Mouse (Mus musculus) small intestine, adult 2 months (tissue): Measurements from ENCODE around the gene Dll1. TPM values are rescaled to one million over a fixed set of nuclear protein-coding genes. Genes with fewer than 3 reads are reported as not detected.

Source experiments
- H3K27ac ChIP-seq: fragments of 200-500 bp; 2 replicates; pipeline ENCODE4 v1.5.1; 2012; ENCODE audit warnings: low read depth, low read length, control low read depth, inconsistent platforms; ENCODE audit not compliant: insufficient read depth
- H3K27me3 ChIP-seq: fragments of 200-500 bp; 2 replicates; pipeline ENCODE4 v1.6.1; 2012; ENCODE audit warnings: mild to moderate bottlenecking, moderate library complexity, low read length, inconsistent platforms; ENCODE audit not compliant: control insufficient read depth, insufficient read depth
- H3K36me3 ChIP-seq: fragments of 200-500 bp; 2 replicates; pipeline ENCODE4 v1.6.1; 2012; ENCODE audit warnings: mild to moderate bottlenecking, low read length, control low read depth, inconsistent platforms; ENCODE audit not compliant: control insufficient read depth, insufficient read depth
- H3K4me1 ChIP-seq: fragments of 200-500 bp; 2 replicates; pipeline ENCODE4 v1.6.1; 2012; ENCODE audit warnings: low read length, inconsistent platforms, mixed read lengths; ENCODE audit not compliant: control insufficient read depth, insufficient read depth, insufficient read length
- H3K4me3 ChIP-seq: fragments of 200-500 bp; 2 replicates; pipeline ENCODE4 v1.5.1; 2012; ENCODE audit warnings: low read depth, mild to moderate bottlenecking, control low read depth, inconsistent platforms, low read length, moderate library complexity
- CTCF ChIP-seq: fragments of 200-500 bp; IDR thresholded peaks from 2 replicates; pipeline ENCODE4 v1.5.1; 2012; ENCODE audit warnings: low read depth, mild to moderate bottlenecking, control low read depth, inconsistent platforms, low read length, moderate library complexity, mixed read lengths; ENCODE audit not compliant: insufficient replicate concordance, insufficient read length; ENCODE audit errors: extremely low read depth
- POLR2A ChIP-seq: fragments of 200-500 bp; IDR thresholded peaks from 2 replicates; pipeline ENCODE4 v1.6.1; 2012; ENCODE audit warnings: low read depth, mild to moderate bottlenecking, control low read depth, inconsistent platforms, low read length, moderate library complexity
- WGBS: fragments of 180-500 bp; shearing (Covaris S2); methylation state at CpG from one replicate; pipeline ENCODE4 v1.1.7; 2018; 5-methylcytosine and 5-hydroxymethylcytosine counted together
- polyA plus RNA-seq: library from polyadenylated mRNA; depleted of rRNA; stranded (reverse); fragments of >200 nt; gene quantifications from 2 replicates; pipeline ENCODE4 v1.2.3, GENCODE M21; 2012; rRNA removed

Dll1 gene
- polyA plus RNA-seq, 1 experiment: 52.5 TPM

- H3K4me1 ChIP-seq: no peaks in the 10 kb centered on the region
- no peaks in the 10 kb centered on the region for H3K27me3 ChIP-seq
- H3K4me3 ChIP-seq: no peak overlapping the region
- 61% methylated on average over 10 of the region's 10 CpGs for WGBS
- no peak for TF ChIP-seq CTCF
- TF ChIP-seq POLR2A: no peak
- no peak overlapping the region for H3K27ac ChIP-seq
- no peaks in the 10 kb centered on the region for H3K36me3 ChIP-seq
Measured at GRCm38 (mm10) chr17:15325976-15326842, 50.5 kb downstream of the Dll1 start.

GRCm38 (mm10) chr17:15323191-15323834 is 53.4 kb downstream of the Dll1 start:
- Histone ChIP-seq H3K4me3 (no peak overlapping the region), H3K4me1 (no peaks in the 10 kb centered on the region), H3K27me3 (no peaks in the 10 kb centered on the region), H3K36me3 (no peaks in the 10 kb centered on the region), H3K27ac (no peak overlapping the region)
- 77% methylated on average over 9 of the region's 9 CpGs for WGBS
- TF ChIP-seq POLR2A (no peak), CTCF (no peak)

Other genes with a start within 250 kb of the Dll1 start
- 5.3 and 7.6 TPM in 2 replicates for gene Fam120b, start 19.3 kb upstream of the Dll1 start, polyA plus RNA-seq
- 27.0 and 54.2 TPM in 2 replicates for gene Psmb1, start 122.9 kb upstream of the Dll1 start, polyA plus RNA-seq
- gene Tbp, start 123.0 kb upstream of the Dll1 start, polyA plus RNA-seq: 12.6 and 28.4 TPM in 2 replicates
- 20.2 and 35.3 TPM in 2 replicates for gene Pdcd2, start 150.4 kb upstream of the Dll1 start, polyA plus RNA-seq
- gene Prdm9, start 187.5 kb upstream of the Dll1 start, polyA plus RNA-seq: 2.1 and 3.0 TPM in 2 replicates